Mouse (Mus musculus) CH12.LX (cell line): Measurements from ENCODE around the gene Map3k20. TPM values are rescaled to one million over a fixed set of nuclear protein-coding genes. Genes with fewer than 3 reads are reported as not detected.

ENCODE experiments used
- DNase-seq: peaks from one replicate; pipeline ENCODE4 v3.0.0-alpha.2; 2013; ENCODE audit errors: extremely low read depth
- H3K27ac ChIP-seq: 2 replicates; pipeline ENCODE4 v1.5.1; 2012; ENCODE audit warnings: low read depth, mild to moderate bottlenecking, control low read depth, moderate library complexity; ENCODE audit not compliant: insufficient read depth
- H3K27me3 ChIP-seq: replicated peaks from 2 replicates; pipeline ENCODE3; 2012; ENCODE audit warnings: inconsistent platforms
- H3K36me3 ChIP-seq, 2 experiments: replicated peaks in 1 of 2; 2 replicates each; pipeline versions ENCODE3 to v1.6.1; 2012; ENCODE audit warnings: inconsistent platforms in 1 of 2, low read length in 1 of 2, mild to moderate bottlenecking in 1 of 2, mixed read lengths in 1 of 2, moderate library complexity in 1 of 2; ENCODE audit not compliant: control insufficient read depth in 1 of 2, insufficient read depth in 1 of 2
- H3K4me1 ChIP-seq, 2 experiments: 2 replicates each; pipeline ENCODE4 v1.6.1; 2012; ENCODE audit warnings: inconsistent platforms in 1 of 2, moderate library complexity in 1 of 2; ENCODE audit not compliant: insufficient read depth in 2 of 2, control insufficient read depth in 1 of 2
- H3K4me2 ChIP-seq: 2 replicates; pipeline ENCODE4 v1.6.1; 2012; ENCODE audit warnings: low read depth, mild to moderate bottlenecking, control low read depth; ENCODE audit not compliant: poor library complexity, insufficient read depth, severe bottlenecking
- H3K4me3 ChIP-seq, 3 experiments: fragments of 150-350 bp in 1 of 3; sonication (generic) in 1 of 3; replicated peaks in 1 of 3; 2 replicates each; pipeline versions ENCODE3 to v1.5.1; 2011 to 2012; ENCODE audit warnings: low read depth in 2 of 3, low read length in 2 of 3, mild to moderate bottlenecking in 2 of 3, moderate library complexity in 2 of 3, control low read depth in 1 of 3, improper control_type of control experiment in 1 of 3, inconsistent platforms in 1 of 3, mixed read lengths in 1 of 3; ENCODE audit not compliant: poor library complexity in 1 of 3
- H3K79me2 ChIP-seq: replicated peaks from 2 replicates; pipeline ENCODE4 v1.6.1; 2012; ENCODE audit warnings: mild to moderate bottlenecking, moderate library complexity; ENCODE audit not compliant: control insufficient read depth, poor library complexity, insufficient read depth, severe bottlenecking; ENCODE audit errors: extremely low read depth
- H3K9ac ChIP-seq: 2 replicates; pipeline ENCODE4 v1.6.1; 2012; ENCODE audit warnings: low read depth, mild to moderate bottlenecking, control low read depth, moderate library complexity; ENCODE audit not compliant: insufficient read depth
- H3K9me3 ChIP-seq: replicated peaks from 2 replicates; pipeline ENCODE3; 2012; ENCODE audit warnings: low read length, inconsistent platforms, mixed read lengths
- BHLHE40 ChIP-seq: IDR thresholded peaks from 2 replicates; pipeline ENCODE4 v1.6.1; 2011; ENCODE audit warnings: mild to moderate bottlenecking, low read depth, low read length, improper control_type of control experiment
- CHD2 ChIP-seq: IDR thresholded peaks from 2 replicates; pipeline ENCODE4 v1.6.1; 2011; ENCODE audit warnings: low read length, improper control_type of control experiment
- EP300 ChIP-seq: IDR thresholded peaks from 2 replicates; pipeline ENCODE4 v1.6.1; 2011; ENCODE audit warnings: low read length, improper control_type of control experiment
- ETS1 ChIP-seq: conservative IDR thresholded peaks from 2 replicates; pipeline ENCODE4 v1.6.1; 2012; ENCODE audit warnings: low read depth, mild to moderate bottlenecking, inconsistent platforms, low read length, improper control_type of control experiment, moderate library complexity
- GABPA ChIP-seq: IDR thresholded peaks from 2 replicates; pipeline ENCODE4 v1.6.1; 2012; ENCODE audit warnings: low read depth, low read length, improper control_type of control experiment, inconsistent platforms; ENCODE audit not compliant: insufficient replicate concordance
- JUN ChIP-seq: IDR thresholded peaks from 2 replicates; pipeline ENCODE4 v1.6.1; 2011; ENCODE audit warnings: low read depth, mild to moderate bottlenecking, low read length, improper control_type of control experiment, moderate library complexity; ENCODE audit not compliant: insufficient read depth
- JUND ChIP-seq: conservative IDR thresholded peaks from 2 replicates; pipeline ENCODE4 v1.6.1; 2011; ENCODE audit warnings: low read depth, low read length, improper control_type of control experiment
- MYC ChIP-seq: IDR thresholded peaks from 2 replicates; pipeline ENCODE4 v1.6.1; 2011; ENCODE audit warnings: low read depth, mild to moderate bottlenecking, improper control_type of control experiment, low read length
- NELFE ChIP-seq: IDR thresholded peaks from 2 replicates; pipeline ENCODE4 v1.6.1; 2011; ENCODE audit warnings: low read depth, low read length, improper control_type of control experiment
- PAX5 ChIP-seq: IDR thresholded peaks from 2 replicates; pipeline ENCODE4 v1.6.1; 2012; ENCODE audit warnings: low read length, inconsistent platforms, mixed read lengths
- POLR2A ChIP-seq: IDR thresholded peaks from 2 replicates; pipeline ENCODE4 v1.6.1; 2011; ENCODE audit warnings: low read depth, mild to moderate bottlenecking, improper control_type of control experiment, low read length
- POLR2AphosphoS2 ChIP-seq: IDR thresholded peaks from 2 replicates; pipeline ENCODE4 v1.6.1; 2011; ENCODE audit warnings: low read depth, low read length, improper control_type of control experiment
- RAD21 ChIP-seq: IDR thresholded peaks from 2 replicates; pipeline ENCODE4 v1.6.1; 2011; ENCODE audit warnings: low read depth, mild to moderate bottlenecking, low read length, improper control_type of control experiment, moderate library complexity
- RCOR1 ChIP-seq: conservative IDR thresholded peaks from 2 replicates; pipeline ENCODE4 v1.6.1; 2012; ENCODE audit warnings: low read depth, mild to moderate bottlenecking, inconsistent platforms, low read length, improper control_type of control experiment
- SIN3A ChIP-seq: IDR thresholded peaks from 2 replicates; pipeline ENCODE4 v1.6.1; 2012; ENCODE audit warnings: low read length, improper control_type of control experiment, inconsistent platforms
- TBP ChIP-seq: conservative IDR thresholded peaks from 2 replicates; pipeline ENCODE4 v1.6.1; 2011; ENCODE audit warnings: low read depth, low read length, improper control_type of control experiment
- TCF12 ChIP-seq: IDR thresholded peaks from 2 replicates; pipeline ENCODE4 v1.6.1; 2014; ENCODE audit warnings: low read depth, mild to moderate bottlenecking, inconsistent platforms, low read length, improper control_type of control experiment
- USF1 ChIP-seq: IDR thresholded peaks from 2 replicates; pipeline ENCODE4 v1.6.1; 2014; ENCODE audit warnings: low read depth, mild to moderate bottlenecking, inconsistent platforms, low read length, improper control_type of control experiment
- USF2 ChIP-seq: conservative IDR thresholded peaks from 2 replicates; pipeline ENCODE4 v1.6.1; 2011; ENCODE audit warnings: low read depth, low read length, improper control_type of control experiment
- ZMIZ1 ChIP-seq: IDR thresholded peaks from 2 replicates; pipeline ENCODE4 v1.6.1; 2012; ENCODE audit warnings: low read depth, mild to moderate bottlenecking, inconsistent platforms, low read length, improper control_type of control experiment
- dilution Hi-C: fragments of 300-500 bp; cut with MboI; formaldehyde crosslinking; loops from 2 replicates; pipeline ENCODE4 v1.14.3; 2020; ENCODE audit warnings: low sequenced_read_pairs; ENCODE audit not compliant: extremely low pct_unique_long_range_greater_than_20kb, extremely low pct_ligation_motif_present
- in situ Hi-C: fragments of 300-500 bp; cut with MboI; formaldehyde crosslinking; loops from 3 replicates; pipeline ENCODE4 v1.14.3; 2019; ENCODE audit warnings: low sequenced_read_pairs, low pct_ligation_motif_present, low pct_unique_long_range_greater_than_20kb, mixed read lengths
- polyA plus RNA-seq: library from polyadenylated mRNA; unstranded; fragments of >175 nt; gene quantifications from 2 replicates; pipeline ENCODE4 v1.2.1, GENCODE M21; 2012; ENCODE audit warnings: low read depth; ENCODE audit not compliant: insufficient read length
- total RNA-seq, 2 experiments: library from RNA; depleted of rRNA; stranded (reverse); fragments of 300-350 nt in 1 of 2; fragments of >200 nt in 1 of 2; gene quantifications; 2 replicates each; pipeline ENCODE4 v1.2.3; 2012 to 2014

Map3k20 gene
- total and polyA plus RNA-seq, 3 experiments, result 4.1 to 6.6 (median 6.1) TPM

GRCm38 (mm10) chr2:72238925-72239324 lies 46.5 kb upstream of the Map3k20 start:
- in situ Hi-C loops (loop anchor here (10.0 kb wide), 1 partner anchor 156 kb away; no protein-coding TSS in a partner anchor), dilution Hi-C loops (no loop called here)
- Histone ChIP-seq H3K27ac (no peak overlapping the region), H3K9me3 (no peaks in the 10 kb centered on the region), H3K79me2 (no peaks in the 10 kb centered on the region), H3K9ac (no peak overlapping the region), H3K27me3 (no peaks in the 10 kb centered on the region), H3K4me2 (no peak overlapping the region), H3K4me1 (peaks cover 0 to 9% of the 10 kb centered on the region in 2 experiments; a peak in 2 of 4 replicates), H3K4me3 (no peak overlapping the region), H3K36me3 (no peaks in the 10 kb centered on the region)
- no peak for DNase-seq
- TF ChIP-seq JUN (no peak), ETS1 (no peak), USF1 (no peak), TBP (no peak), USF2 (no peak), POLR2AphosphoS2 (no peak), BHLHE40 (no peak), PAX5 (no peak), RCOR1 (no peak), SIN3A (no peak)

DNA sequence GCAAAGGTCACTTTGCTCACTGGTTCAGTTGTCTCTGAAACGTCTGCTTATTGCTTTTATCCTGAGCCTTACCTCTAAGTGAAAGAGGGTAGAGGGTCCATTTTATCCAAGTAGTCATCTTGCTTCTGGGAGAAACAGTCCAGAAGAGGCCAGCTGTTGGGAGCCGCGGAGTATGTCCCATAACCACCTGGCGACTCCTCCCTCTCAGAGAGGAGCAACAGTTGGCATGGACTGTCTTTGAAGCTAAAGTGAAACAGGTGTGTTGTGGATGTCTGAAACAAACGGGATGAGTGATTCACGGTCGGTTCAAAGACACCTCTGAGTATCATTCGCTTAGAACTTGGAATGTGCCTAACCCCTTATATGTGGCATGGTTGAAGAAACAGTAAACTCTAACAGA lies 46.0 kb upstream of the Map3k20 start:
- TF ChIP-seq CHD2 (no peak), RCOR1 (no peak), NELFE (no peak), MYC (no peak), POLR2AphosphoS2 (no peak)
- dilution Hi-C loops, result no loop called here
- no peak for DNase-seq
- in situ Hi-C loops, result loop anchor here (10.0 kb wide), 1 partner anchor 155 kb away; no protein-coding TSS in a partner anchor
- no peaks in the 10 kb centered on the region for H3K79me2 ChIP-seq
- no peak overlapping the region for H3K9ac ChIP-seq
- H3K27ac ChIP-seq, result no peak overlapping the region
- peaks cover 0 to 9% of the 10 kb centered on the region in 2 experiments; a peak in 2 of 4 replicates for H3K4me1 ChIP-seq
- no peaks in the 10 kb centered on the region for H3K36me3 ChIP-seq
- H3K4me2 ChIP-seq, result no peak overlapping the region
- no peaks in the 10 kb centered on the region for H3K9me3 ChIP-seq
- H3K4me3 ChIP-seq, result no peak overlapping the region
- no peaks in the 10 kb centered on the region for H3K27me3 ChIP-seq

- Histone ChIP-seq H3K4me3 (no peak overlapping the region), H3K36me3 (no peaks in the 10 kb centered on the region), H3K27me3 (no peaks in the 10 kb centered on the region), H3K4me1 (peaks cover 0 to 9% of the 10 kb centered on the region in 2 experiments; a peak in 2 of 4 replicates), H3K27ac (no peak overlapping the region), H3K4me2 (no peak overlapping the region), H3K9ac (no peak overlapping the region), H3K79me2 (no peaks in the 10 kb centered on the region), H3K9me3 (no peaks in the 10 kb centered on the region)
- no peak for TF ChIP-seq EP300
- TF ChIP-seq ZMIZ1, result no peak
- no peak for TF ChIP-seq POLR2A
- no peak for TF ChIP-seq TBP
- no peak for TF ChIP-seq NELFE
- no peak for TF ChIP-seq GABPA
- TF ChIP-seq USF1, result no peak
- no peak for TF ChIP-seq RAD21
- no peak for TF ChIP-seq TCF12
- TF ChIP-seq JUND, result no peak
- in situ Hi-C loops (loop anchor here (10.0 kb wide), 1 partner anchor 155 kb away; no protein-coding TSS in a partner anchor), dilution Hi-C loops (no loop called here)
- DNase-seq, result no peak
Measured at GRCm38 (mm10) chr2:72239993-72240392, 45.4 kb upstream of the Map3k20 start.
